Mouse (Mus musculus) erythroid progenitor cell, adult 5-6 weeks (primary cell): Measurements from ENCODE around the gene Spata46. TPM values are rescaled to one million over a fixed set of nuclear protein-coding genes. Genes with fewer than 3 reads are reported as not detected.

ENCODE experiments used
- ATAC-seq: replicated peaks from 2 replicates; pipeline ENCODE4 v1.8.0; 2016; ENCODE audit warnings: moderate number of reproducible peaks, mild to moderate bottlenecking, moderate TSS enrichment, inconsistent platforms; ENCODE audit not compliant: poor library complexity, low FRiP score, severe bottlenecking
- total RNA-seq, 2 experiments: library from RNA; stranded (forward) in 1 of 2; stranded (reverse) in 1 of 2; fragments of 150-400 nt in 1 of 2; fragments of 186-747, 209-891 nt in 1 of 2; gene quantifications; 2 replicates each; pipeline versions ENCODE4 v1.2.3 to v1.2.4; 2015 to 2017; ENCODE audit warnings: low replicate concordance in 2 of 2

Gene Spata46
- total RNA-seq, 2 experiments from 2014 or later = not detected

DNA sequence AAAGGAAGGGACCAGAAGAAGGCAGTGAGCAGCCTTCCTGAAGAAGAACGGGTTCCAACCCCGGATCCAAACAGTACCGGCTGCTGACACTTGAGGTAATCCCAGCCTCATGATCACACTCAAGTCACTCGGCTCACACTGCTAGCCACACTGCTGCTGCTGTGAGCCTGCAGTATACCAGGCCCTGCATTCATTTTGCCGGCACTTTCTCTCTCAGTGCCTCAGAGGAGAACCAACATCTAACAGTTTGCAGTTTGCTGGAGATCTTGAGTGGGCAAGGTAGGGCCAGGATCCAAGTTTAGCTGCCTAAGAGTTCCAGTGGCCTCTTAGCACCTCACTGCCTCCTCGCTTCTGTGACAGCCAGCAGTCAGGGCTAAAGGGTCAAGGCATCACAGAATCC, 23.3 kb downstream of the Spata46 start:
- ATAC-seq = no peak

DNA sequence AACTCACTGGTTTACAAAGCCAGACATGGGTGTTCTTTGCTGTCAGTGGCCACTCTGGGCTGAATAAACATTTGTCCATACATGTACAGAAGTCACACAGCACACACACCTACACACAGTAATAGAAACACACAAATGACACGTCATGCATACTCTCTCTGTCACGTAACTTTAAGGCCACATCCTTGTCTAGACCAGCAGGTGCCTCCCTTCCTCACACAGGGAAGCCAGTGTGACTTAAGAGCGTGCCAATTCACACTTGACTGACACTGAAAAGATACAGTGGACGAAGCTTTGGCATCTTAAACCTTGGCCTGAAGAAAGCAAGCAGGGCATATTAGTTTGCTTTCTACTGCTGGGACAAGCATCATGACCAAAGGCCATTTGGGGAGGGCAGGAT, 24.2 kb downstream of the Spata46 start:
- ATAC-seq = no peak

DNA sequence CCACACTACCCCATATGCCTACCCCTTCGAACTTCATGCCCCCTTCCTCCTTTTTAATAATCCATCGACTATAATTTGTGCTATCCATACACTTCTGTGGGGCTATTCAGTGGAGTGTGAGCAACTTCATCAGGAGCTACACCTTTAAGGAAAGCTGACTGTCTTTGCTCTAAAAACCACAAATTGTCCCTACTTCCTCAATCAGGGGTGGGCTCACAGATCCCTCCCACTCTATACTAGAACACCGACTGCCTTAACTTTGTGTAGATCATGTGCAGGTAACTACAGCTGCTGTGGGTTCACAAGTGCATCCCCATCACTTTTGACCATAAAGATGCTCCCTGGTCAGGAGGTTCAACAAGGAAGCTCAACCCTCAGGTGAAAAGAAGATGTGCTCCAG, 31.3 kb downstream of the Spata46 start:
- ATAC-seq = no peak

DNA sequence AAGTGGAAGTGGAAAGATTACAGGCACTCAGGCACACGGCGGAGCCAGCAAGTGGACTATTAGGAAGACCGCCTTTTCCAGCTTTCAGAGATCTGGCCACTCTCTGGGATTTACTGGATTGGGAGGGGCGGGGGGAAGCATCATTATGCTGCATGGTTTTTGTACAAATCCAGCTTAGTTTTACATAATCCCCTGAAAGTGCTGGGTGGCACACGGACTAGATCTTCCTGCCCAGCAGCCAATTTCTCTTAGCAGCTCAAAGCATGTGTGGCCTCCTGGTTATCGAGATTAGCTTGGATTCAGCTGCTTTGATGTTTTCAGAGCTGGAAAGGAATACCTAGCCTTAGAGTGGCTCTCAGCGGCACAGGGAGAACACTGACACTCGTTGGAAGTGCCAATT, 34.5 kb downstream of the Spata46 start:
- ATAC-seq = no peak

DNA sequence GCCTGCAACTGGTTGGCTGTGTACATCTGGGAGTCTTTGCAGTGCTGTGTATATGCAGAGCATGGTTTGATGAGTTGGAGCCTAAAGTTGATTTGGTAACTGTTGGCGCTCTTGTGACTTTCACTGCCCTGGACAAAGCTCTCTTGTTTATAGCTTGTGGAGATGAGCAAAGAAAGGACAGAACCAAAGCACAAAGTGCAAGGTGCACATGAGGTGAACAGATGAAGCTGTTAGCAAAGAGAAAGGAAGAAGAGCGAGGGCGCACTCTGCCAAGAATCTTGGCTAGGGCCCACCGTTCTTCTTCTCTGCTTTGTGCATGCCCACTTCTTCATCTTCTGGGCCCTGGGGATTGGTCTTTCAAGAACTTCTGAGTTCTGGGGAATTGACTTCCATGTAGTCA, 35.3 kb downstream of the Spata46 start:
- no peak for ATAC-seq

DNA sequence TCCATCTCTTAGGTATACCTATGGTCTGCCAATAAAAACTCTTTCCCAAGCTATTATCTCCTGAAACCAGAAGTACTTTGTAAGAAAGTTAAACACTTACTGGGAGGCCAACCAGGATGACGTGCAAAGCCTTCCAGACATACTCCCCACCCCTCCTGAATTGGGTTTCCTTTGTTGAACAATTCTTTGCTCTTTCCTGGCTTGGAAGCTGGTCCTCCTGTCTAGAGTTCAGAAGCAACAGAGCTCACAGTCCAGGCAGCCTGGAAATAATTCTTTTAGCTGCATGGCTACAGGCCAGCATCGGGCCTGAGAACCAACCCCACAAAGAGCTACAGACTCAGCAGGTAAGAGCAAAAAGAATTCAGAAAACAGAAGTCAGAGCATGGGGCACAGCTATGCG, 37.7 kb downstream of the Spata46 start:
- ATAC-seq = no peak

DNA sequence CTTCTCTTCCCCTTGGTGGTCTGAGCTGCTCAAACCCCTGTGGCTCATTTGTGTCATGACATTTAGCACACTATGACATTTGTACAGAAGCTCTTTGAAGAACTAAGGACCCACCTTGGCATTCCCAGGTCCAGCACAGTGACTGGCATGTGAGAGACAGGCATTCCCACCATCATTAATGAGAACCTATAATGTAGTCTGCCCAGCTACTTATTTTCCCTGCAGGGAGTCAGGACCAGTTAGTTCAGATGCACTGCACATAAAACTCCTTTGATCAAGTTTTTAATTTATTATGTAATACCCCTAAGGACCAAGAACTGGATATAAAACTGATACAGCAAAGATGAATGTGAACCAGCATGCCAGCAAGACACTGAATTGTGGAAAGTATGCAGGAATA, 42.5 kb downstream of the Spata46 start:
- no peak for ATAC-seq

DNA sequence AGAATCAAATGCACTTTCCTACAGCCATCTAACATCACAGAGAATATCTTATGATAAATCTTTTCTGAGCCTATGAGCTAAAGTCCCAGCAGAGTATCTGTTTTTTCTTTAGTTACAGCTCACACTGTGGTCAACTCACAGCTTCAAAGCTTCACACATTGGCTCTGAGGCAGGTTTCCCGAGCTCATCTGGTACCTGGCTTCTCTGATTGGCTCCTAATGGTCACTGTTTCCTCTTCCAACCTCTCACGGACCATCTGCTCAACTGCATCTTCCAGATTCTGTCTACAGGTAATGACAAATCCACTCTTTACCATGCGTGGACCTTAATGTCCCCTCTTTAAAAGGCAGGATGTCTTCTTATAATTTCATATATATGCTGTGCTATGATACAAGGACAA, 44.7 kb downstream of the Spata46 start:
- ATAC-seq = no peak

DNA sequence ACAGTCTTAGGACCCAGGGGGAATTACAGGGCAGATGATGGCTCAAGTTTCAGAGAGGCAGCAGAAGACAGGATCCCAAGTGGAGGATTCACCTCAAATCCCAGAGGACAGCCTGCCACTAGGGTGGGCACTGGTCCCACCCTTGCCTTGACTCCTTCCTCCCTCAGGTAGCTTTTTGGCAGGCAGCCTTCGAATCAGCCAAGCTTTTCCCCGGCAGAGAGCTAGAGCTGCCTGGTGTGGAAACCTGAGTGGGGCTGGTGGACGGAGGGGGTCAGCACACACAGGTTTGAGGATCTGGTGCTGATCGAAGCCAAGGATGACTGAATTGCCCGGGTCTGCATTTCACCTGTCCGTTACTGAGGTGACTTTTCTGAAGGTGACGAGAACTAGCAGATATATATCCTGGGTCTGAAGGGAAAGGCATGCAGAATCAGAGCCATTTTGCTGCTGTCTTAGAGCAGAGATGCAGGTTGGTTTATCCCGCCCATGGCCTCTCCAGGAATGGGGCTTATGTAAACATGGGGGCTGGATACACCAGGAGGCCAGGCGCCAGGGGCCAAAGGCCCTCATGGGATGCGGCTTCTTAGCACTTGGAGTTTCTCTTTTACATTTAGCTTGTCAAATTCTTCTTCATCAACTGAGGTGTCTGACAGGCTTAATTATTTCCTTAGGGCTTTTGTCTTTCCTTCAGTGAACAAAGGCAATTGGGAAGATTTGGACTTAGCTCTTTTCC, 51.7 kb downstream of the Spata46 start:
- no peak for ATAC-seq

Other genes with a start within 250 kb of the Spata46 start
- gene Ddr2, start 198.0 kb upstream of the Spata46 start, total RNA-seq (2015; ENCODE audit: low replicate concordance) = 0.36 and 0.42 TPM in 2 replicates
- gene Ddr2, start 198.0 kb upstream of the Spata46 start, total RNA-seq (2017; ENCODE audit: low replicate concordance) = 0.90 TPM in 1 of 2 replicates, not detected in the other
- 43.6 and 45.7 TPM in 2 replicates for gene Uap1, start 133.8 kb upstream of the Spata46 start, total RNA-seq (2015; ENCODE audit: low replicate concordance)
- 48.4 and 79.2 TPM in 2 replicates for gene Uap1, start 133.8 kb upstream of the Spata46 start, total RNA-seq (2017; ENCODE audit: low replicate concordance)
- gene Uhmk1, start 93.4 kb upstream of the Spata46 start, total RNA-seq (2015; ENCODE audit: low replicate concordance) = 47.6 and 56.2 TPM in 2 replicates
- gene Uhmk1, start 93.4 kb upstream of the Spata46 start, total RNA-seq (2017; ENCODE audit: low replicate concordance) = 40.4 and 45.2 TPM in 2 replicates
- not detected in 2 replicates for gene Sh2d1b2, start 76.1 kb upstream of the Spata46 start, total RNA-seq (2015; ENCODE audit: low replicate concordance)
- not detected in 2 replicates for gene Sh2d1b2, start 76.1 kb upstream of the Spata46 start, total RNA-seq (2017; ENCODE audit: low replicate concordance)
- gene Sh2d1b1, start 31.5 kb upstream of the Spata46 start, total RNA-seq (2015; ENCODE audit: low replicate concordance) = 2.5 TPM in 2 replicates
- gene Sh2d1b1, start 31.5 kb upstream of the Spata46 start, total RNA-seq (2017; ENCODE audit: low replicate concordance) = 2.8 TPM in 1 of 2 replicates, not detected in the other
- 12.6 and 18.0 TPM in 2 replicates for gene Gm7694, start 2.5 kb upstream of the Spata46 start, total RNA-seq (2015; ENCODE audit: low replicate concordance)
- gene Gm7694, start 2.5 kb upstream of the Spata46 start, total RNA-seq (2017; ENCODE audit: low replicate concordance) = 15.8 and 29.0 TPM in 2 replicates